Mouse (Mus musculus) hematopoietic stem cell, adult 5-6 weeks (primary cell): Measurements from ENCODE around the gene Depdc5. TPM values are rescaled to one million over a fixed set of nuclear protein-coding genes. Genes with fewer than 3 reads are reported as not detected.
"Not testable (repeated sequence)": the region's sequence is repeated elsewhere in the genome, so short reads cannot be mapped to it uniquely, and the experiment has no call there.

Experiments
- ATAC-seq, 2 experiments: fragments of 125-278 bp in 1 of 2; replicated peaks in 1 of 2; 2 replicates each; pipeline ENCODE4 v1.8.0; 2016 to 2017; ENCODE audit warnings: inconsistent platforms in 2 of 2, mild to moderate bottlenecking in 2 of 2, moderate number of reproducible peaks in 2 of 2, low read depth in 1 of 2, moderate TSS enrichment in 1 of 2; ENCODE audit not compliant: low FRiP score in 2 of 2, poor library complexity in 2 of 2, severe bottlenecking in 2 of 2, insufficient read depth in 1 of 2, low TSS enrichment in 1 of 2
- total RNA-seq: library from RNA; stranded (forward); fragments of 172-1452, 232-1000 nt; gene quantifications from 2 replicates; pipeline ENCODE4 v1.2.3, GENCODE M21; 2017

The Depdc5 gene
- total RNA-seq, 1 experiment from 2014 or later: 22.6 TPM

DNA sequence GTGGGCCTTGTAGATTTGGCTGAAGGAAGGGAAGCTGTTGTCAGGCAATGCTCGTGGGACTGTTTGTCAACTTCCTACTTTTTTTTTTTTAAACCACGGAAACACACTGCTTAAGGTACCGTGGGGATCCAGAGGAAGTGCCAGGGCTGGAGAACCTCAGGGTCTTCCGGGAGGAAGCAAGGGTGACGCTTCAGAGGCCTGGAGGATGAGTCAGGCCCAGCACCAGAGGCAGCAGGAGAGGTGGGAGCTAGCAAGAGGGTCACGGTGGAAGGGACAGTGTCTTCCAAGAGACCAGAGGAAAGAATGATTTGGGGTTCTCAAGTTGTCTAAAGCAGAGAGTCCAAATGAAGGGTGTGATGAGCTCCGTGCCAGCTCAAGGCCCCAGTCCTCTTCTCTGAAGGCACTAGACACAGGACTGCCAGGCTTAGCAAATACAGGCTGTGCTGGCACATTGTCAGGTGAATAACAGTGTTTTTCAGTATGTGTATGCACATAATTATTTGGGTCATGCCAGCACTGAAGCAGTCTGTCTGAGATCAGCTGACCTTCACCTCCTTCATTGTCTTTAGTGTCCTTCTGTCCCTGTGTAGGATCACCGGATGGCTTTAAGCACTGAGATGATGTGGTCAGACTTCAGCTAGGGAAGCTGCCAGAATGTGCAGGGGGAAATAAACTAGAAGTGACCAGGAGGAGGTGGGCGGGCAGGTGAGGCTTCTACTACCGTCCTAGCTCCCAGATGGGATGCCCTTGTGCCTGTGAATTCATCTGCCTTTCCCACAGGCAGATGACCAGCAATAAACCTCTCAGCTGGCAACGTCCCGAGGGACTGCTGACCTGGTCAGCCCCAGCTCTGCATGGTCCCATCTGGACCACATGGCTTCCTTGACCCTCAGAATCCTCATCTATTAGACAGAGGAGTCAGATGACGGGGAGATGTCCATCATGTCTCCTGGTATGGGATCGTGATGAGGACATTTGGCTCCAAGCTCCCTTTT lies 146.6 kb downstream of the Depdc5 start:
- peak; percentile 67 to 90 for ATAC-seq

- ATAC-seq: no peak
Measured at GRCm38 (mm10) chr5:33011132-33012106, 147.9 kb downstream of the Depdc5 start.

- no peak for ATAC-seq
Measured at GRCm38 (mm10) chr5:33014096-33014495, 150.6 kb downstream of the Depdc5 start.

DNA sequence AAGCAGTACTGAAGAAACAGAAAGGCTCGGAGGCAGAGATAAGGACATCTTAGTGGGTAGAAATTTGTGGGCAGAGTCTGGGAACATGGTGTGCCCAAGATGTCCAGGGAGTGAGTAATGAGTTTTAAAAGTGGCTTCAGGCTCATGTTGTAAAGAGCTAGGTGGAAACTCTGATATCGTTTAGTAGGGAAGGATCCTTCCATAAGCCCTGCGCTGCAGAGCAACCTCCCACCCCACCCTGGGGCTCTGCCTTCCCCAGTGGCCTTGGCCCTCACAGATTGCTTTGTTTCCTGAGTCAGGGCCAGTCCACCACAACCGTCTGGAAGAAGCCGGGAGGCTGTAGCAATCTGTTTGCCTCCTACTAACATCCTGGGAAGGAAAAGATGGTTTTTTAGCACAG lies 152.1 kb downstream of the Depdc5 start:
- ATAC-seq: no peak

GRCm38 (mm10) chr5:33018189-33018560 lies 154.7 kb downstream of the Depdc5 start:
- peak in 1 of 2 experiments; percentile 18; a peak in 1 of 4 replicates for ATAC-seq

GRCm38 (mm10) chr5:33018561-33019425 lies 155.3 kb downstream of the Depdc5 start, which contains the start of gene Ywhah:
TSS of gene Ywhah (plus strand) at chr5:33018816.
- peak; percentile 91 to 93 for ATAC-seq

DNA sequence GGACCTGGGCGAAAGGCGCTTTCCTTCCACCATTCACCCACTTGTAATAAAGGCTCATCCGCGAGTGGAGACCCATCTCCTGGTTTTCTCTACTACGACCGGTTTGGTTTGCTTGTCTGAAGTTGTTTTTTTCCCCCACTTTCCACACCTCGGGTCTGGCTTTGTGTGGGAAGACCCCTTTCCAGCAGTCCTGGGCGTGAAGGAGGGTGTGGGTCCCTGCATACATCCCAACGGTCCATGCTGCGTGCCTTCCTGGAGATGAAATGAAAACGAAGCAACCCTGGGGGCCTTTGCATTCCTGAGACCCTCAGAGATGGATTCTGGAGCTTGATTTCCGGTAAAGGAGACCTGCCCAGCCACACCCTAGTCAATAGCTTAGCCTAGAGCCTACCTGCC lies 155.9 kb downstream of the Depdc5 start:
- ATAC-seq: no peak

GRCm38 (mm10) chr5:33021622-33022021 lies 158.1 kb downstream of the Depdc5 start:
- ATAC-seq: no peak

- no peak for ATAC-seq
Measured at GRCm38 (mm10) chr5:33023337-33023736, 159.8 kb downstream of the Depdc5 start.

- no peak for ATAC-seq
Measured at GRCm38 (mm10) chr5:33024474-33024873, 161.0 kb downstream of the Depdc5 start.

DNA sequence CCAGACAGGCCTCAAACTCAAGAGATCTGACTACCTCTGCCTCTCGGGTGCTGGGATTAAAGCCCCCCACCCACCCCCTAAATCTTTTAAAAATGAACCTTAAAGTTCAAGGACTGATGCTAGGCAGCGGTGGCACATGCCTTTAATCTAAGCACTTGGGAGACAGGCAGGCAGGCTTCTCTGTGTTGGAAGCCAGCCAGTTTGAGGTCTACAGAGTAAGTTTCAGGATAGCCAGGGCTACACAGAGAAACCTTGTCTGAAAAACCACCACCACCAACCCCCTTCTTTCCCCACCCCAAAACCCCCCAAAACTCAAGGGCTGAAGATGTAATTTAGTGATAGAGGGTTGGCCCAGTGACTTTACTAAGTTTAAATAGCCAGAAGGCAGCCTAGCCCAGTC lies 165.2 kb downstream of the Depdc5 start:
- no peak for ATAC-seq

DNA sequence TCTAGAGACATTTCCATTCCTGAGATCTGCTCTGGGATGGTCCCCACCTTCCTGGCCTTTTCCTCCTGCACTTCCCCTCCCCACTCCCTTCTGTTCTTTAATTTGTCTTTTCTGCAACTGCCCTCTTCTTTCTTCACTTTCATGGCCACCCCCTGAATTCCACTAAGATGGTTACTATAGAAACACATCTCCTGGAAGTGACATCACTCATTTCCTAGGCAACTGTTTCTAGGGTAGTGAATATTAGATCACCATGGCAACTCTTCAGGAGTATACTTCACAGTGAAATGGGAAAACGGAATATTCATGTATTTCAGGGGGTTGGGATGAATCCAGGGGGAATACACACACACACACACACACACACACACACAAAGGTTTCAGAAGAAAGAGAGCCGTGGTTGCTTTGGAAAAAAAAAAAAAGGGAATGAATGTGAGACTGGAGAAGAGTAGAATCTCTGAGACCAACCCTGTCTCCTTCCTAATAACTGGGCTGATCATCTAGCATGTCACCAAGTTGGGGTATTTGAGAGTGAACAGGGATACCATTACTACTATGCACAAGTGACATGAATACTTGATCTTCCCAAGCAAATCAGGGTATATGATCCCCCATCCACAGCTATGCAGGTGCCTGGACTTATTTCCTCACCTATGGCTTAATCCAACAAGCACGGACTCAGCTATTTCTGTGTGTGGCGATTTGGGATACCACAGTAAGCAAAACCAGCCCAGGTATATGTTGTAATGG lies 167.1 kb downstream of the Depdc5 start:
- ATAC-seq: no peak

- ATAC-seq: no peak
Measured at GRCm38 (mm10) chr5:33032036-33032773, 168.7 kb downstream of the Depdc5 start.

GRCm38 (mm10) chr5:33033121-33033520 lies 169.6 kb downstream of the Depdc5 start:
- peak; percentile 78 to 89 for ATAC-seq

DNA sequence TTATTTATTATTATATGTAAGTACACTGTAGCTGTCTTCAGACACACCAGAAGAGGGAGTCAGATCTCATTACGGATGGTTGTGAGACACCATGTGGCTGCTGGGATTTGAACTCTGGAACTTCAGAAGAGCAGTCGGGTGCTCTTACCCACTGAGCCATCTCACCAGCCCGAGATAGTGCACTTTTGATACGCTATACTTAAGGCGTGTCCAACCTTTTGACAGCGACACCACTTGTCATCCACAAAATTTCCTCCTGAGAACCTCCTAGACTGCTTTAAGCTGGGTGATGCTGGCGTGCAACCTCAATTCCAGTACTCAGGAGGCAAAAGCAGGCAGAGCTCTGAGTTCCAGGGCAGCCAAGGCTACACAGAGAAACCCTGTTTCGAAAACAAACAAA lies 170.1 kb downstream of the Depdc5 start:
- ATAC-seq: not testable (repeated sequence)

DNA sequence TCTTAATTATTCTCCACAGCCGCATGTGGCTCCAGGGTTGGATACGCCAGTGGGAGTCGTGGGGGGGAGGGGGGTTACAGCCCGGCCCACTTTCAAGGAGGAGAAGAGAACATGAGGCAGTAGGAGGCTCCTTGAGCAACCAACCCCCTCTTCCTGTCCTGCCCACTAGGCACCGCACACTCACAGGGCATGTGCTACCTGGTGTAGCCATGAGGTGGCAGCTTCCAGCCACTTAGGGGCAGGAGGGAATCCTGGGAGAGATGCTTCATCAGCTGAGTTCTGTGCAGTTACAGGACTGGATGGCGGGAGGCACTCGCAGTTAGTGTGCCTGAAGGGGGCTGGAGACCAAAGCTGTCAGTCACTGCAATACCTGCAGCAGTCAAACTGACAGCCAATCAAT lies 170.6 kb downstream of the Depdc5 start:
- peak; percentile 79 to 85 for ATAC-seq
